Mouse (Mus musculus): Measurements from ENCODE around the gene Plekhh2. TPM values are rescaled to one million over a fixed set of nuclear protein-coding genes. Genes with fewer than 3 reads are reported as not detected.

Plekhh2 gene
- total RNA-seq, 2 experiments from 2014 or later, result 2.1 TPM

DNA sequence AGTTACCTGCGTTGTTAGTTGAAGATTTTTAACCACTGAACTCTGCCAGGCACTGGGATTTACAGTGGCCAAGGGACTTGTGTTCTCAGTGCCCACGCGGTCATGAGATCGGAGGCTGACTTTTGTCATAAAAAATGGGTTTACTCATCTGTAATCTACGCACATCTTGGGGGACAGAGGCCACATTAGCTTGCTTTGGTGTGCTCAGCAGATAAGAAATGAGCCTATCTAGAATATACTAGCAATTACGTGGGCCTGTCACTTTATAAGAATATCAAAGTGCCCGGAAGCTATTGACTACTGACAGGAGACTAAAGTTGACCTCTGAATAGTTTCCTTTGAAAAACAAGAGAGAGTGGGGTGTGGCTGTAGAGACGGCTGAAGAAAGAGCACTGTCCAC is 147.3 kb downstream of the Plekhh2 start:
- intact Hi-C loops (cut with DNase I), result no loop called here
- no peak for DNase-seq (ENCODE audit: low spot score)

DNA sequence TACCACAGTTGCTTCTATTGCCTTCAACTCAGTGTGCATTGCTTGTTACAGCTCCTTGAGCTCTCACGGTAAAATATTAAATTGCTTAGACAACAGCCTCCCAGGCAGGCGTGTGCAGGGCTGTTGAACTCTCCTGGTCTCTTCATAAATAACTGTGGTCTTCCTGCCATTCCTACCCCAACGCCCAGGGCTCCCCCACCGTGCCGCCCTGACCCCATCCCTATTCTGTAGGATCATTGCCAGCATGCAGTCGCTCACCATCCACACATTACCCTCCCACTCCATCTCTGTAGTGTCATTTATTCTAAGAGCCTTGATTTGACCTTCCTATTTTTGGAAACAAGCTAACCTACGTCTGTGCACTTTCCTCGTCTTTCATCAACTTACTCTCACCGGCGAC is 153.4 kb downstream of the Plekhh2 start:
- DNase-seq (ENCODE audit: low spot score), result no peak
- intact Hi-C loops (cut with DNase I), result no loop called here

DNA sequence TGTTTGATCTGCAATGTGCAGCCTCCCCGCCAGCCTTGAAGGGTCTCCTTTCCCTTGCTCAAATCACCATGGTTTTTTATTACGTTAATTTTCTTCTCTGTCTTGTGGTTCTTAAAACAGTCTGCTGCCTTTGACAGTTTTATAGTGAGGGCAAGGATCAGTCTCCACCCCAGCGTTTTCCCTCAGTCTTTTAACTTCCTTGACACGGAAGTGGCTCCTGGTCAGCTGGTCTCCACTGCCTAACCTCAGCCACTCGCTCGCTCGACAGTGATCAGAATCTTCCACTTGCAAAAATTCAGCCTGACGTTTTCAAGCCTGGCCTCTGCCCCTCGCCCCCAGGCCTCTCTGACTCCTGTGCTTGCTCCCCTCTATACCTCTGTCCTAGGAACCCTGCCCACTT is 154.0 kb downstream of the Plekhh2 start:
- DNase-seq (ENCODE audit: low spot score), result no peak
- intact Hi-C loops (cut with DNase I), result no loop called here

DNA sequence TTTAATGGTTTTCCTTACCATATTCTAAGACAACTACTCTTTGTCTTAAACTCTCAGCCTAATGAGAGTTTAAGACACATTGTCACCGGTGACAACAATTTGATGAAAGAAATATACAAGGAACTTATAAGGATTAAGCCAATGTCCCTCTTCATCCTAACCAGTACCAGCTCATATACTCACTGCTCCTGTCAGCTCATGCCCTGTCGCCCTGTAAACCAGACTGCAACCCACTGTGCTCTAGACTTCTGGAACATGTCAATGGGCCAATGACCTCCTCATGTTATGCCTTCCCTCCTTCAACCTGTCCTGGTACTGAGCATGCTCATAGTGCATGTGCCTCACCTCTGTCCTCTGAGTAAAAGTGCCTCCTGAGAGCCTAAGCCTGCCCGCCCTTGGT is 156.2 kb downstream of the Plekhh2 start:
- no peak for DNase-seq (ENCODE audit: low spot score)
- intact Hi-C loops (cut with DNase I), result no loop called here

Other genes with a start within 250 kb of the Plekhh2 start
- gene Thada, start 45.7 kb upstream of the Plekhh2 start, total RNA-seq (2021), result 1 to 10 TPM; 7.9 to 8.1 TPM
- gene Dync2li1, start 114.6 kb downstream of the Plekhh2 start, total RNA-seq (2021), result 1 to 10 TPM; 2.8 to 3.0 TPM
- gene Abcg8, start 164.4 kb downstream of the Plekhh2 start, total RNA-seq (2021), result not detected
- not detected for gene Abcg5, start 171.1 kb downstream of the Plekhh2 start, total RNA-seq (2021)

All from heart, postnatal 25 days (tissue).